Mouse (Mus musculus) embryonic facial prominence, embryonic 13.5 days (tissue): ENCODE results near the gene Rpa2. TPM values are rescaled to one million over a fixed set of nuclear protein-coding genes. Genes with fewer than 3 reads are reported as not detected.
"Not testable (repeated sequence)": the region's sequence is repeated elsewhere in the genome, so short reads cannot be mapped to it uniquely, and the experiment has no call there.

Experiments
- ATAC-seq: fragments of 200-750 bp; cut with Nextera tagmentation; 2 replicates; pipeline ENCODE4 v1.8.0; 2017; ENCODE audit warnings: low read depth; ENCODE audit not compliant: insufficient number of reproducible peaks, insufficient read depth, low FRiP score, low TSS enrichment
- H3K27ac ChIP-seq: fragments of 300-500 bp; sonication (generic); 2 replicates; pipeline ENCODE4 v1.5.1; 2015; ENCODE audit warnings: moderate library complexity, mild to moderate bottlenecking, inconsistent platforms
- H3K27me3 ChIP-seq: fragments of 300-500 bp; sonication (generic); 2 replicates; pipeline ENCODE4 v1.6.1; 2015; ENCODE audit warnings: mild to moderate bottlenecking, inconsistent platforms
- H3K36me3 ChIP-seq: fragments of 300-500 bp; sonication (generic); 2 replicates; pipeline ENCODE4 v1.6.1; 2015; ENCODE audit warnings: mild to moderate bottlenecking, inconsistent platforms
- H3K4me1 ChIP-seq: fragments of 300-500 bp; sonication (generic); 2 replicates; pipeline ENCODE4 v1.6.1; 2015; ENCODE audit warnings: inconsistent platforms
- H3K4me2 ChIP-seq: fragments of 300-500 bp; sonication (generic); 2 replicates; pipeline ENCODE4 v1.6.1; 2015; ENCODE audit warnings: moderate library complexity, mild to moderate bottlenecking, inconsistent platforms
- H3K4me3 ChIP-seq: fragments of 300-500 bp; sonication (generic); 2 replicates; pipeline ENCODE4 v1.5.1; 2015; ENCODE audit warnings: mild to moderate bottlenecking, inconsistent platforms
- H3K9ac ChIP-seq: fragments of 300-500 bp; sonication (generic); 2 replicates; pipeline ENCODE4 v1.6.1; 2015; ENCODE audit warnings: mild to moderate bottlenecking, inconsistent platforms
- H3K9me3 ChIP-seq: fragments of 300-500 bp; sonication (generic); 2 replicates; pipeline ENCODE4 v1.6.1; 2016; ENCODE audit warnings: inconsistent platforms
- WGBS: fragments of 180-500 bp; shearing (Covaris S2); methylation state at CpG from one replicate; pipeline ENCODE4 v1.1.7; 2015; ENCODE audit warnings: mixed read lengths; 5-methylcytosine and 5-hydroxymethylcytosine counted together
- polyA plus RNA-seq: library from polyadenylated mRNA; unstranded; fragments of >200 nt; fragmentation: Nextera tagmentation; extraction: Ambion mirVana; gene quantifications from 2 replicates; pipeline ENCODE4 v1.2.1, GENCODE M21; 2015

Rpa2 gene
- polyA plus RNA-seq, 1 experiment from 2014 or later, result 127 TPM

DNA sequence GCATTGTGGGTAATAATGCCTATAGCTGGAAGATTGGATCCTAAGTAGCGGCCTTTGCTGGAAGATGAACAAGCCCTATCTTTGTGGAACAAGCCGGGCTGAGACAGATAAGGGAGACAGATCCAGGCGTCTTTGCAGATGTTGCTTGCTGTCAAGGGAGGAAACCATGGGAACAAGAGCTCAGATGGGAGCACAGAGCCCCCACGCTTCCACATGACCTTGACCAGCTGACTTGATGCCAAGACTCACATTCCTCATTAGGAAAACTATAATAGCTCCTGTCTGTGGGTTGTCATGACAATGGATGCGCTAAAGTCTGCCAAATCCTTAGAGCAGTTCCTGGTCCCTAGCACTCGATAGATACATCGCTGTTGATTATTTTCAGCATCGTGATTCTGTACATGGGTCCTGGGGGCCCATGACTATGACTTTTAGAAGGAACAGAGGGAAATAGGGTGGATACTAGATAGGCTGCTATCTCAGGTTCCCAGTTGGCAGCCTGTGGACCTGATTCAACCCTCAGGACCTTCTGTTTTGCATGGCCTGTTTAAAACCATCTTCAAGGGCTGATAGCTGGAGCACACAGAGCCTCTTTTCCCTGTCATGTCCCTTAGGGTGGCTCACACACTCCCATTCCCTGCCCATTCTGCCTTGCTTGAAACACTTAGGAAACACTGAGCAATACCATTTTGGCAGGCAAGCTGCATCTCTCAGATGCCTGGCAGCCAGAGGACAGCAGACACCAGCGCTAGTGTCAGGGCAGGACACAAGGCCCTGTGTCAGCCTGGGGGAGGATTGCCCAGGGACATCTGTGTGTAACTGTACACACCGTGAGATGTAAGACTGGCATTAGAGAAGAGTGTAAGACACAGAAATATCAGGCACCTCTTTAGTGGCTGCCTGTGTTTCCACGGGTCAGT lies 23.9 kb upstream of the Rpa2 start:
- Histone ChIP-seq H3K36me3 (no peaks in the 10 kb centered on the region), H3K4me3 (no peak overlapping the region), H3K27me3 (no peaks in the 10 kb centered on the region), H3K9ac (no peak overlapping the region), H3K4me2 (no peak overlapping the region), H3K4me1 (no peaks in the 10 kb centered on the region), H3K9me3 (no peaks in the 10 kb centered on the region), H3K27ac (no peak overlapping the region)
- no peak for ATAC-seq
- WGBS, result 86% methylated on average over 11 of the region's 11 CpGs

DNA sequence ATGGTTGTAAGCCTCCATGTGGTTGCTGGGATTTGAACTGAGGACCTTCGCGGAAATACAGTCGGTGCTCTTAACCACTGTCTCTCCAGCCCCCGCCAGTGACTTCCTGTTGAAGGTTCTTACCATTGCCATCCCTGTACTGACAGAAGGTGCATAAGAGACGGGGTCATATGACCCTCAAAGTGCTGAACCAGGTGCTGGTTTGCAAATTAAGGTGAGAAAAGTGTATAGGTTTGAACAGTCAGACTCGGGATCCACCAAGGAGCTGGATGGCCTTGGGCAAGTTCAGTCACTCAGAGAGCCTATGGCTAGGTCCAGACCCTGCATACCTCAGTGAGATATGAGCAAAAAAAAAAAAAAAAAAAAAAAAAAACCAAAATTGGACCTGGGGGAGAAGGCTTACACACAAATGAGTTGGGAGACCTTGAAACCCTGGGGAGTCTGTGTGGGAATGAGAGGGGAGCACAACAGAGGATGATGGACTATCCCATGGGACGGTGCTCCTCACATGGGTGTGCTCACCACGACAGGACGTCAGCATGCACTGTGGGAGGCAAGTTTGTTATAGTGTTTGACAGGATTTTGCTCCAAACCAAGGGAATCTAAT lies 21.1 kb upstream of the Rpa2 start:
- Histone ChIP-seq H3K36me3 (no peaks in the 10 kb centered on the region), H3K9ac (no peak overlapping the region), H3K4me1 (no peaks in the 10 kb centered on the region), H3K4me3 (no peak overlapping the region), H3K4me2 (no peak overlapping the region), H3K27ac (no peak overlapping the region), H3K27me3 (no peaks in the 10 kb centered on the region), H3K9me3 (no peaks in the 10 kb centered on the region)
- ATAC-seq, result no peak
- WGBS, result 85% methylated on average over 9 of the region's 9 CpGs

DNA sequence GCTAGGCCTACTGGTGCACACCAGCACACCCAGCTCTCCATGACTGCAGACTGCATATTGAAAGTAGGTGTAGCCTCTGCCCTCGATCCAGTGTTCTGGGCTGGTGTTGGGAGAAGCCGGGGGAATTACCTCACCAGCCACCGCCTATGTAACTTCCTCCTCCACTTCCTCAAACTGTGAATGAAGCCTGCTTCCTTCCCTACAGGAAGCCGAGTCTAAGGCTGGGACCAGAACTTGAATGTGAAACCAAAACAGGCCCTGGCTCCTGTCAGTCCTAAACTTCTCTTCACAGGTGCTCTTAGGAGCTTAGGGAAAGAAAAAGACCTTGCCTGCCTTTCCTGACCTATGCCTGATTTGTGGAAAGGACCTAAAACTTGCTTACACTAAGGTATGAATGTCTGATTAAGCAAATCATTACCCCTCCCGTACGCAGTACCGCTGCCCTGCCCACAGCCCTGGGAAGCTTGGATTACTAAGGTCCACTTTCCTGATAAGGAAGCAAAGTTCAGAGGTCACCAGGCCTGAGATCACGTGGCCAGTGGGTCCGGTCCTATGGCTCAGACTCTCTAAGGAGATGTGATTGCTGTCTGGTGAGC lies 20.4 kb upstream of the Rpa2 start:
- 66% methylated on average over 9 of the region's 9 CpGs for WGBS
- Histone ChIP-seq H3K4me3 (no peak overlapping the region), H3K4me1 (no peaks in the 10 kb centered on the region), H3K9ac (no peak overlapping the region), H3K36me3 (no peaks in the 10 kb centered on the region), H3K27me3 (no peaks in the 10 kb centered on the region), H3K4me2 (no peak overlapping the region), H3K9me3 (no peaks in the 10 kb centered on the region), H3K27ac (no peak overlapping the region)
- ATAC-seq, result no peak

DNA sequence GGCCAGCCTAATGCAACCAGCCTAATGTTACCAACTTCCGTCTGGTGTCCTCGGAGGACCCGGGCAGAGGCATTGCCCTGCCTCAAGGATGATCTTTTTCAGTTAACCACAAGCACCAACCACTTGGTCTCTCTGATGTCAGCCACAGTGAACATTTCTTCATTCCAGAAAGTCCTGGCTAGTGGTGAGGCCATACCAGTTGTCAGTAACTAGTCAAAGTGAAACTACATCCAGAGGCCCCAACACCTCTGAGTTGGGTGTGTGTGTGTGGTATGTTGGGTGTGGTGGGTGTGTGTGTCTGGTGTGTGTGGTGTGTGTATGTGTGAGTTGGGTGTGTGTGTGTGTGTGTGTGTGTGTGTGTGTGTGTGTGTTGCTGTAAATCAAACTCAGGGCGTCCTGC lies 19.4 kb upstream of the Rpa2 start:
- WGBS, result 90% methylated on average over 4 of the region's 4 CpGs
- Histone ChIP-seq H3K4me3 (no peak overlapping the region), H3K9me3 (no peaks in the 10 kb centered on the region), H3K4me2 (no peak overlapping the region), H3K27me3 (no peaks in the 10 kb centered on the region), H3K4me1 (no peaks in the 10 kb centered on the region), H3K9ac (no peak overlapping the region), H3K36me3 (no peaks in the 10 kb centered on the region), H3K27ac (no peak overlapping the region)
- no peak for ATAC-seq

DNA sequence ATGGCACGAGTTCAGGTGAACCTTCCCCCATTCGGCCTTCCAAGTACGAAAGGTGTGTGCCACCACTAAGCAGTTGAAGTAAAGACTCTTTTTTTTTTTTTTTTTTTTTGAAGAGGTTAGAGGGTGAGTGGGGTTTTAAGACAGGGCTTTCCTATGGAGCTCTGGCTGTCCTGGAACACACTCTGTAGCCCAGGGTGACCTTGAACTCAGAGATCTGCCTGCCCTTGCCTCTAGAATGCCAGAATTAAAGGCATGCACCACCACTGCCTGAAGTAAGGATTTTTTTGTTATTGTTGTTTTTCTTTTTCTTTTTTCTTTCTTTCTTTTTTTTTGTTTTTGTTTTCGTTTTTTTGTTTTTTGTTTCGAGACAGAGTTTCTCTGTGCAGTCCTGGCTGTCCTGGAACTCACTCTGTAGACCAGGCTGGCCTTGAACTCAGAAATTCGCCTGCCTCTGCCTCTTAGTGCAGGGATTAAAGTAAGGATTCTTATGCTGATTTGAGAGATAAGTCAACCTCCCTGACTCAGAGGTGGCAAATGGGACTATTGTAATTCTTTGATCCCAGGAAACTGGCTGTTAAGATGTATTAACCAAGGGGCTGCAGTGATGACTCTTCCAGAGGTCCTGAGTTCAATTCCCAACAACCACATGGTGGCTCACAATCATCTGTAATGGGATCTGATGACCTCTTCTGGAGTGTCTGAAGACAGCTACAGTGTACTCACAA lies 18.7 kb upstream of the Rpa2 start:
- no peak overlapping the region for H3K9ac ChIP-seq
- H3K4me1 ChIP-seq, result no peaks in the 10 kb centered on the region
- no peaks in the 10 kb centered on the region for H3K36me3 ChIP-seq
- no peak overlapping the region for H3K4me2 ChIP-seq
- no peaks in the 10 kb centered on the region for H3K27me3 ChIP-seq
- no peak for ATAC-seq
- H3K27ac ChIP-seq, result no peak overlapping the region
- no peak overlapping the region for H3K4me3 ChIP-seq
- no peaks in the 10 kb centered on the region for H3K9me3 ChIP-seq
- 78% methylated on average over 6 of the region's 6 CpGs for WGBS

DNA sequence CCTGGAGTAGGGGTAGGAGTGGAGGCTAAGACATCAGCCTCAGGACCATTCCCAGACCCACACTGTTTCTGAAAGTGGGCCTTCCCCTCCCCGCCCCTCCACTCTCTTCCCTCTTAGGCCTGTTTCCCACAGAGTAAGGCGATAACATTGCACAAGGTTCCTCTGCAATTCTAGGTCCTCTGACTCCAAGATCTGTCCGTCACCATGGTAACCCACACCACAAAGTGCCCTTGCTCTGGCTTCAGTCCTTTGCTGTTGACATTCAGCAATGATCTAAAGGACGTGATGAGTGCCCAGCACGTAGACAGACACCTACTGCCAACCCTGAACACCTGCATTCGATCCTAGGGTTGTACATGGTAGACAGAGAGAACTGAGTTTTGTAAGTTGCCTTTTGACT lies 15.1 kb upstream of the Rpa2 start:
- no peak overlapping the region for H3K9ac ChIP-seq
- 72% methylated on average over 6 of the region's 6 CpGs for WGBS
- peaks cover 7% of the 10 kb centered on the region; the same call in 1 of the 2 replicates for H3K4me1 ChIP-seq
- no peaks in the 10 kb centered on the region for H3K36me3 ChIP-seq
- no peak overlapping the region for H3K27ac ChIP-seq
- H3K4me2 ChIP-seq, result no peak overlapping the region
- H3K27me3 ChIP-seq, result peaks cover 8% of the 10 kb centered on the region
- no peak overlapping the region for H3K4me3 ChIP-seq
- no peak for ATAC-seq
- H3K9me3 ChIP-seq, result no peaks in the 10 kb centered on the region

DNA sequence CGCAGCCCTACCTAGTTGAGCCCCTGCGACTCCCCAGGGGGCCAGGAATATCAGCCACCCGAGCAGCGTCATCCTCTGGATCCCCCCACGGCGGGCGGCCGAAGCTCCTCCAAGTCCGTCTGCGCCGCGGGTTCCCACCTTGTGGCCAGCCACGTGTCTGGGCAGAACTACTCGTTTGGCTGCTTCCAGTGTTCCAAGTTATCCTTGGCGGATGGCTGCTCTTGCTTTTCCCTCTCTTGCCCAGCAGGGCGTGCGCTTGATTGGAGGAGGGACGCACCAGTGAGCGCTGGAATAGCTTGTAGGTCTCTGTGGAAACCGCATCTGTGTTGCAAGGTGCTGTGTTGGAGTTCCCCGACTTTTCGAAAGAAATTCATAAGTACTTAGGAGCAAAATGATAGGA lies 11.2 kb upstream of the Rpa2 start, which contains the start of gene Smpdl3b:
TSS of gene Smpdl3b (minus strand) at position 279 of the 400 bp plus-strand sequence.
- no peaks in the 10 kb centered on the region for H3K9me3 ChIP-seq
- no peak within 1 kb of the TSS for H3K27ac ChIP-seq
- peak within 1 kb of the TSS; percentile 51 for H3K4me3 ChIP-seq
- H3K4me1 ChIP-seq, result peaks cover 7% of the 10 kb centered on the region; the same call in 1 of the 2 replicates
- H3K36me3 ChIP-seq, result no peaks in the 10 kb centered on the region
- peaks cover 10% of the 10 kb centered on the region for H3K27me3 ChIP-seq
- H3K4me2 ChIP-seq, result peak within 1 kb of the TSS; percentile 92
- 1% methylated on average over 22 of the region's 22 CpGs for WGBS
- ATAC-seq, result no peak
- peak within 1 kb of the TSS; percentile 77 for H3K9ac ChIP-seq

DNA sequence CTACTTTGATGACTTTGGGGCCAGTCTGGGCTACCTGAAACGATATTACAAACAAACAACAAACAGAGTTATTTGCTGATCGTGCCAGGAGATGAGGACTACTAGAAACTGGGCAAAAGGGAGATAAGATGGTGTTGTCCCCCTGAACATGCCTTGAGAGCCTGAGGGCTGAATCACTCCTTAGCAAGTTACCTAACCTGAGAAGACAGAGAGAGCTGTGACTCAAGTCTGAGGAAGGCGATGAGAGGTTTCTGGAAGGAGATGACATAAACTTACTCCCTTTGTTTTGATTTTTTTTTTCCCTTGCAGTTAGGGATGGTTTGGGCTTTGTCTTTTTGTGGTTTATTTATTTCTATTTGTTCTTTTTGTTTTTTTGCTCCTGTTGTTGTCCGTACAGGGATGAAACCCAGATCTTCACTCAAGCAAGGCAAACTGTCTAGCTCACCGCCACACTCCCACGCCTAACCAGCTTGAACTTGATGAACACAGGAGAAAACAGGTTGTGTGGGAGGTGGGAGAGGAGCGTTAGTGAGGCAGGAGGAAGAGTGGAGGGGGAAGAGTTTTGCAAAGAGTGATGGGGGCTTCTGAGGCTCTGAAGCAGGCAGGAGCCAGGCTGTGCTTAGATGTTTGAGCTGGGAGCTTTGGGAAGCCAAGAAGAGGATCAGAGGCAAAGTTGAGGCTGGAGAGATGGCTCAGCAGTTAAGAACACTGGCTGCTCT lies 10.3 kb upstream of the Rpa2 start:
- Histone ChIP-seq H3K9ac (no peak overlapping the region; the same call in 1 of the 2 replicates), H3K36me3 (no peaks in the 10 kb centered on the region), H3K27me3 (peaks cover 10% of the 10 kb centered on the region), H3K27ac (no peak overlapping the region), H3K9me3 (no peaks in the 10 kb centered on the region), H3K4me3 (no peak overlapping the region), H3K4me1 (peaks cover 7% of the 10 kb centered on the region; the same call in 1 of the 2 replicates), H3K4me2 (peak overlapping the region; percentile 92)
- 81% methylated on average over 7 of the region's 7 CpGs for WGBS
- ATAC-seq, result no peak

DNA sequence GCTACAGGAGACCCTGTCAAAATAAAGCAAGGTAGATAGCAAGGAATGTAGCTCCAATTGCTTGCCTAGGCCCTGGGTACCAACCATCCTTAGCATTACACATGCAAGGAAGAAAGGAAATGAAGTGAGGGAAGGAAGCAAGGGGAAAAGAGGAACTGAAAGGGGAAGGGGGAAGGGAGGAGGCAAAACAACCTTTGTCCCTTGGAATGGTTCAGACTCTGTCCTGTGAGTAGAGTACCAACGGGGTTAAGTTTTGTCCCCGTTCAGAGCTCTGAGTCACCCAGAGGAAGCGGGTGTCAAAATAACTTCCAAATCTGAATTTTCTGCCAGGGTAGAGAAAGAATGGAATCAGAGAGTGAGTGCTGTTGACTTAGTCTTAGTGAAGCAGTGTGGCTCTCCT lies 7.8 kb upstream of the Rpa2 start:
- ATAC-seq, result no peak
- Histone ChIP-seq H3K27ac (no peak overlapping the region), H3K4me2 (no peak overlapping the region), H3K36me3 (no peaks in the 10 kb centered on the region), H3K27me3 (peaks cover 10% of the 10 kb centered on the region), H3K4me1 (peaks cover 7% of the 10 kb centered on the region; the same call in 1 of the 2 replicates), H3K4me3 (no peak overlapping the region), H3K9ac (no peak overlapping the region), H3K9me3 (no peaks in the 10 kb centered on the region)
- WGBS, result 59% methylated on average over 3 of the region's 3 CpGs

DNA sequence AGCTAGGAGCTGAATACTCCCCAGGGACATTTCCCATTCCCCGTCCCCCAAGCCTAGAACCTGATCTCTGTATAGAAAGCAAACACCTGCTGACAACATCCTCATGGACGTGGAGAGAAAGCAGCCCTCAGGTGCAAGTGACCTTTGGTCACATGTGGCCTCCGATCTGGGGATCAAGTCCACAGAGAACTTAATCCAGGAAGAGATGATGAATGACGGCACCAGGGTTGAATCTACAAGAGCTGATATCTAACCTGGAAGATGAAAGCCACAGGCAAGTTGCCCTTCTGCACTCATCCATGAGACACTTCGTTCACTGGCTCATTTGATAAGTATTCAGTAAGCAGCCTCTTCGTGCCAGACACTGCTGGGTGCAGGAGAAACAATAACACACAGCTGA lies 5.5 kb upstream of the Rpa2 start:
- WGBS, result 69% methylated on average over 6 of the region's 6 CpGs
- no peak overlapping the region for H3K4me3 ChIP-seq
- H3K4me2 ChIP-seq, result no peak overlapping the region
- no peaks in the 10 kb centered on the region for H3K4me1 ChIP-seq
- H3K9ac ChIP-seq, result no peak overlapping the region
- no peaks in the 10 kb centered on the region for H3K9me3 ChIP-seq
- no peaks in the 10 kb centered on the region for H3K36me3 ChIP-seq
- no peak overlapping the region for H3K27ac ChIP-seq
- peaks cover 6% of the 10 kb centered on the region for H3K27me3 ChIP-seq
- no peak for ATAC-seq

DNA sequence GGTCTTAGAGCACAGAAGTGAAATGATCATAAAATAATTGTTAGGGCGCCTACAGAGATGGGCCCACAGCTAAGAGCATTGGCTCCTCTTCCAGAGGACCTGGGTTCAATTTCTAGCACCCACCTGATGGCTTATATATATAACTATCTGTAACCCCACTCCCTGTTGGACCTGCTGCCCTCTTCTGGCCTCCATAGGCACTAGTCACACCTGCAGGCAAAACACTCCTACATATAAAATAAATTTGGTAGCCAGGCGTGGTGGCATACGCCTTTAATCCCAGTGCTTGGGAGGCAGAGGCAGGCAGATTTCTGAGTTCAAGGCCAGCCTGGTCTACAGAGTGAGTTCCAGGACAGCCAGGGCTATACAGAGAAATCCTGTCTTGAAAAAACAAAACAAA lies 5.0 kb upstream of the Rpa2 start:
- H3K27me3 ChIP-seq, H3K9me3 ChIP-seq, ATAC-seq, H3K27ac ChIP-seq, H3K9ac ChIP-seq, H3K4me2 ChIP-seq, H3K36me3 ChIP-seq, H3K4me3 ChIP-seq, H3K4me1 ChIP-seq: not testable (repeated sequence)
- 81% methylated on average over 3 of the region's 3 CpGs for WGBS
